Mouse (Mus musculus): ENCODE data around the gene Stox2.

Gene Stox2

GRCm38 (mm10) chr8:47409061-47409460 lies 37.1 kb downstream of the Stox2 start:
- DNase-seq (ENCODE audit: inconsistent ontology term), result no peak

GRCm38 (mm10) chr8:47404852-47405251 lies 41.3 kb downstream of the Stox2 start:
- DNase-seq (ENCODE audit: inconsistent ontology term), result no peak

- no peak for DNase-seq (ENCODE audit: inconsistent ontology term)
These were observed 53.2 kb downstream of the Stox2 start for GRCm38 (mm10) chr8:47392927-47393326.

DNA sequence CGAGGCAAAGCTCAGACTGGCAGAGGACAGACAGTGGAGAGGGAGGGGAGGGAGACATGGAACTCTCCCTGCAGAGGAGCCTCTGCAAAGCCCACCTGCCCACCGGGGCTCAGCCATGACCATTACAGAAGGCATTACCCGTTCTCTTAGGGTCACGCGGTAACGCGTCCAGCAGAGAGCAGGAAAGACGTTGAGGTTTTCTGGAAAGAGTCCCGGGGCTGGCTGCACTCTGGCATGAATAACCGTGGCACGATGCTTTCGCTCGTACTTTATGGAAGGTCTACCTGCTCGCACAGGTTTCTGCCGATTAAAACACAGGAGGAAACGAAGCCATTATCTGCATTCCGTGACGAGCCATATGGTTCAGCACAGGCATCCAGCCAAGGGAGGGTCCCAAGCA lies 53.9 kb downstream of the Stox2 start:
- no peak for DNase-seq (ENCODE audit: inconsistent ontology term)

DNA sequence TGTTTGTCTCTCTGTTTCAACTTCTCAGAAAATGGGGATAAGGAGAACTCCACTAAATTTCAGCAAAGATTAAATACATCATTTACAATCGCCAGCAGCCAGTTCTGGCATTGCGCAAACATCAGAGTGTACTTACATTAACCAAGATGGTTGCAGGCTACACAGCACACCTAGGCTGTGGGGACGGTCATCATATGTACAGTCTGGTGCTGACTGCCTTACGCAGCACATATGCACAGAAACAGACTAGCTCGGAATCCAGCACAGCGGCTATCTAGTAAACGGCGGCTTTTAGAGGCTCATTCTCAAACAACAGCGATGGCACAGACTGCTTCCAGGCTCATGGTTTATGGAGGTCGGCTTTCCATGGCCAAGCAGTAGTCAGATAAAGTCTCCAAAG lies 54.3 kb downstream of the Stox2 start:
- no peak for DNase-seq (ENCODE audit: inconsistent ontology term)

- no peak for DNase-seq (ENCODE audit: inconsistent ontology term)
These were observed 56.7 kb downstream of the Stox2 start for GRCm38 (mm10) chr8:47389430-47389829.

- DNase-seq (ENCODE audit: inconsistent ontology term), result no peak
These were observed 58.0 kb downstream of the Stox2 start for GRCm38 (mm10) chr8:47388171-47388570.

DNA sequence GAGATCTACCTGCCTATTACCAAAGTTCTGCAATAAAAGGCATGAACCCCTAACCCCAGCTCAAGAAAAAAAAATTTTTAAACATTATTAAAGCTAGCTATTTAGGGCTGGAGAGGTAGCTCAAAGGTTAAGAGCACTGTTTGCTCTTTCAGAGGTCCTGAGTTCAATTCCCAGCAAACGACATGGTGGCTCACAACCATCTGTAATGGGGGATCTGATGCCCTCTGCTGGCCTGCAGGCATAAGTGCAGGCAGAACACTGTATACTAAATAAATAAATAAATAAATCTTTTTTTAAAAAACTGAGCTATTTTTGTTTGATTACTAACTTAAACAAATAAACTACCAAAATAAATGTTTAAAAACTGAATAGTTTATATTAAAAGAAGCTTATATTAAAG lies 60.4 kb downstream of the Stox2 start:
- DNase-seq (ENCODE audit: inconsistent ontology term), result no peak

GRCm38 (mm10) chr8:47384151-47384550 lies 62.0 kb downstream of the Stox2 start:
- DNase-seq (ENCODE audit: inconsistent ontology term), result no peak

- DNase-seq (ENCODE audit: inconsistent ontology term), result no peak
These were observed 62.5 kb downstream of the Stox2 start for GRCm38 (mm10) chr8:47383632-47384031.

- peak; percentile 70 for DNase-seq (ENCODE audit: inconsistent ontology term)
These were observed 64.9 kb downstream of the Stox2 start for GRCm38 (mm10) chr8:47381216-47381615.

DNA sequence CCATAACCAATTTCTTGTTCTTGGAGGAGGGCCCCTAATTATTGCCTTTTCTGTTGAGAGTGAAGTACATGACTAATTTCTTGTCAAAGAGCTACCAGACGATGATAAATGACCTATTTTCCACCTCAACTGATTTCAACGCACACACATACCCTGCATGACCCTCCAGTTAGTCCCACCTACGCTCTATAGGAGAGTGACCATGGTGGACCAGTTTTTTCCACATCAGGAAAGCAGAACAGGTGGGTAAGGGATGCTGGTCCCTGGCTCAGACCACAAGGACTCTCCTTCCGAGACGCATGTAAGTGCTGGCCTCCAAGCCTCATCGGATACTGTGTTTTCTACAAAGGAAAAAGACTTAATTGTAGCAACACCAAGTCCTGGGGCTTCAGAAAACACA lies 65.4 kb downstream of the Stox2 start:
- peak; percentile 23 for DNase-seq (ENCODE audit: inconsistent ontology term)

DNA sequence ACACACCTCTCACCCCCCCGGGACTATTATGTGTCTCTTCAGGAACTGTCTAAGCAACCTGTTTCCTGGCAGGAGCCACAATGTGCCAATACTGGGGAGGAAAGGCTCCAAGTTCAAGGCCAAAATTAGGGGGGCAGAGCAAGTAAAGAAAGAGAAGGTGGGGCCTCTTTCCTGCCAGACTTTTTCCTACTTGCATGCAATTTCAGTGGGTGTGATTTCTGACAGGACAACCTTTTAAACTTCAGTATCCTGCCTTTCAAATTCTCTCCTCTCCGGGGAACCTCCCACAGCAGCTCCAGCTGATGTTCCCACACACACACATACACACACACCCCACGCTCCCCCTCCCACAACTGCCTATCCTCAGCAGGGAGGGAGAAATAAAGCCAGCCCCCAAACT lies 66.1 kb downstream of the Stox2 start:
- DNase-seq (ENCODE audit: inconsistent ontology term), result no peak

DNA sequence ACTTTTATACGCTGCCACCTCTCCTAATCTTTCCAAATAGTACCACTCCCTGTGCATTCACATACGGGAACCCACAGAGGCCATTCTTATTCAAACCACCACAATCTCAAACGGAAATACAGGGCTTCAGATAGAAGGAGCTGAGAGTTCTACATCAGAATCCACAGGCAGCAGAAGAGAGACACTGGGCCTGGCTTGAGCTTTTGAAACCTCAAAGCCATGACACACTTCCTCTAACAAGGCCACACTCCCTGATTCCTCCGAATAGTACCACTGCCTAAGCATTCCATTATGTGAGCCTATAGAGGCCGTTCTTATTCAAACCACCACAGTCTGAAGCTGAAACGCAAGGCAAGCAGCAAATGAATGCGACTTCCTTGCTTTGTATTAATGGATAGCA lies 69.5 kb downstream of the Stox2 start:
- no peak for DNase-seq (ENCODE audit: inconsistent ontology term)

GRCm38 (mm10) chr8:47373757-47374156 lies 72.4 kb downstream of the Stox2 start:
- no peak for DNase-seq (ENCODE audit: inconsistent ontology term)

GRCm38 (mm10) chr8:47371539-47371938 lies 74.6 kb downstream of the Stox2 start:
- peak; percentile 61 for DNase-seq (ENCODE audit: inconsistent ontology term)

- no peak for DNase-seq (ENCODE audit: inconsistent ontology term)
These were observed 75.1 kb downstream of the Stox2 start for GRCm38 (mm10) chr8:47371081-47371480.

GRCm38 (mm10) chr8:47370421-47371080 lies 75.6 kb downstream of the Stox2 start:
- peak; percentile 83 for DNase-seq (ENCODE audit: inconsistent ontology term)

- DNase-seq (ENCODE audit: inconsistent ontology term), result no peak
These were observed 76.2 kb downstream of the Stox2 start for GRCm38 (mm10) chr8:47369949-47370348.

GRCm38 (mm10) chr8:47369044-47369769 lies 77.0 kb downstream of the Stox2 start:
- no peak for DNase-seq (ENCODE audit: inconsistent ontology term)

DNA sequence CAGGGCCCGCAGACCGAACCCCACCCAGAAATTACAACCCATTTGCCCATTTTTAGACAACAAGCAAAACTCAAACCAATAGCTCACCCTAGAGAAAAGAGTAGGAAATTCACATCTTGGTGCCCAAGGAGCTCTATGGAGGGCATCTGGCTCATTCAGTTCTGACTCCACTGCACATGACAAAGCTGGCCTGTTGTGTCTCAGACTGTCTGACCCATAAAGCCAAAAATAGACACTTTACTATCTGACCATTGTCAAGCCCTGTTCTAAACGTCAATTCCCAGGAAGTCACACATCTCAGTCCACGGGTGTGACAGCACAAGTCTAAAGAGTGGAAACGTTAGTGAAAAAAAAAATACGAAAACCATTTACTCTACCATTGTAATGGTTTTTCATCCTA lies 79.1 kb downstream of the Stox2 start:
- peak; percentile 7 for DNase-seq (ENCODE audit: inconsistent ontology term)

DNA sequence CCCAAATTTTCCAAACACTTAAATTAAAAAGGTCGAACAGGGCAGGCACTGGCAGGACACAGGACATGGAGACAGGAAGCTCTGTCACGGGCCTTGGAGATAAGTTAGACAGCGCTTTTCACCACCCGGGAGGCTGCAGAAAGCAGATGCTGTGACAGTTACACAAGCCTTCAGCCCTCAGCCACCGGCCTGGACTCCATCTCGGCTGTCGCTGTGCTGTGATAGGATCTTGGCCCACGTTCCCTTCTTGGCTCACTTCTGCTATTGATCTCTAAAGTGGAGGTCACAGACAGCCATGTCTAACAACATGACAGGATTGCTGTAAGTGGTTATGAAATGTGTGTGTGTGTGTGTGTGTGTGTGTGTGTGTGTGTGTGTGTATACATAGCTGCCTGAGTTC lies 82.9 kb downstream of the Stox2 start:
- no peak for DNase-seq (ENCODE audit: inconsistent ontology term)

GRCm38 (mm10) chr8:47355340-47355906 lies 90.7 kb downstream of the Stox2 start:
- DNase-seq (ENCODE audit: inconsistent ontology term), result no peak

Data from Muller cell, postnatal 12 days (primary cell).